Mouse (Mus musculus) hindbrain, postnatal 0 days (tissue): ENCODE results near the gene Ccdc62. TPM values are rescaled to one million over a fixed set of nuclear protein-coding genes. Genes with fewer than 3 reads are reported as not detected.

Experiments
- ATAC-seq: fragments of 200-750 bp; cut with Nextera tagmentation; 2 replicates; pipeline ENCODE4 v1.8.0; 2017; ENCODE audit warnings: mild to moderate bottlenecking, moderate TSS enrichment, moderate library complexity
- DNase-seq: peaks from one replicate; pipeline ENCODE4 v3.0.0-alpha.2; 2015; ENCODE audit warnings: low spot score
- H3K27ac ChIP-seq: fragments of 300-500 bp; sonication (generic); 2 replicates; pipeline ENCODE4 v1.5.1; 2014; ENCODE audit warnings: mild to moderate bottlenecking
- H3K27me3 ChIP-seq: fragments of 300-500 bp; sonication (generic); 2 replicates; pipeline ENCODE4 v1.6.1; 2014; ENCODE audit warnings: low read length, mixed read lengths; ENCODE audit not compliant: insufficient read depth
- H3K36me3 ChIP-seq: fragments of 300-500 bp; sonication (generic); 2 replicates; pipeline ENCODE4 v1.6.1; 2014; ENCODE audit warnings: low read length, mixed read lengths; ENCODE audit not compliant: insufficient read depth
- H3K4me1 ChIP-seq: fragments of 300-500 bp; sonication (generic); 2 replicates; pipeline ENCODE4 v1.6.1; 2014; ENCODE audit warnings: antibody characterized with exemption, low read length, mixed read lengths; ENCODE audit not compliant: insufficient read depth
- H3K4me2 ChIP-seq: fragments of 300-500 bp; sonication (generic); 2 replicates; pipeline ENCODE4 v1.6.1; 2014; ENCODE audit warnings: low read depth, mild to moderate bottlenecking, low read length, moderate library complexity, mixed read lengths
- H3K4me3 ChIP-seq: fragments of 300-500 bp; sonication (generic); 2 replicates; pipeline ENCODE4 v1.5.1; 2014; ENCODE audit warnings: low read length
- H3K9ac ChIP-seq: fragments of 300-500 bp; sonication (generic); replicated peaks from 2 replicates; pipeline ENCODE4 v1.6.1; 2014; ENCODE audit warnings: mild to moderate bottlenecking, low read length, moderate library complexity, mixed read lengths
- H3K9me3 ChIP-seq: fragments of 300-500 bp; sonication (generic); 2 replicates; pipeline ENCODE4 v1.6.1; 2016; ENCODE audit warnings: low read length, mixed read lengths
- CTCF ChIP-seq: IDR thresholded peaks from 2 replicates; pipeline ENCODE4 v1.5.1; 2016; ENCODE audit warnings: antibody characterized with exemption, control low read depth, low read depth
- WGBS: fragments of 180-500 bp; shearing (Covaris S2); extraction: QIAGEN DNeasy Blood & Tissue Kit; methylation state at CpG from one replicate; pipeline ENCODE4 v1.1.7; 2014; 5-methylcytosine and 5-hydroxymethylcytosine counted together
- polyA plus RNA-seq: library from polyadenylated mRNA; unstranded; fragments of >200 nt; fragmentation: Nextera tagmentation; extraction: Ambion mirVana; gene quantifications from 2 replicates; pipeline ENCODE4 v1.2.1, GENCODE M21; 2015
- total RNA-seq: library from RNA; depleted of rRNA; stranded (reverse); fragments of >200 nt; gene quantifications from 2 replicates; pipeline ENCODE4 v1.2.3, GENCODE M21; 2014

Gene Ccdc62
- total and polyA plus RNA-seq, 2 experiments from 2014 or later = 1.1 to 5.5 TPM

- H3K27me3 ChIP-seq = no peaks in the 10 kb centered on the region
- no peak for DNase-seq
- no peaks in the 10 kb centered on the region for H3K36me3 ChIP-seq
- no peak overlapping the region for H3K9ac ChIP-seq
- H3K27ac ChIP-seq = no peak overlapping the region
- TF ChIP-seq CTCF = no peak
- no peak for ATAC-seq
- WGBS = 89% methylated on average over 12 of the region's 12 CpGs
- H3K9me3 ChIP-seq = no peaks in the 10 kb centered on the region
- H3K4me3 ChIP-seq = no peak overlapping the region
- H3K4me1 ChIP-seq = no peaks in the 10 kb centered on the region
- H3K4me2 ChIP-seq = no peak overlapping the region
Measured at GRCm38 (mm10) chr5:123933556-123933955, 3.1 kb downstream of the Ccdc62 start.

GRCm38 (mm10) chr5:123933957-123934591, 3.6 kb downstream of the Ccdc62 start:
- no peak overlapping the region for H3K9ac ChIP-seq
- ATAC-seq = no peak
- no peaks in the 10 kb centered on the region for H3K9me3 ChIP-seq
- no peak overlapping the region for H3K4me3 ChIP-seq
- H3K27me3 ChIP-seq = no peaks in the 10 kb centered on the region
- peak; percentile 54 for DNase-seq
- 38% methylated on average over 18 of the region's 18 CpGs for WGBS
- no peak overlapping the region for H3K27ac ChIP-seq
- H3K4me1 ChIP-seq = no peaks in the 10 kb centered on the region
- TF ChIP-seq CTCF = peak; percentile 68
- H3K36me3 ChIP-seq = no peaks in the 10 kb centered on the region
- no peak overlapping the region for H3K4me2 ChIP-seq

GRCm38 (mm10) chr5:123935931-123936330, 5.5 kb downstream of the Ccdc62 start:
- Histone ChIP-seq H3K9me3 (no peaks in the 10 kb centered on the region), H3K4me1 (no peaks in the 10 kb centered on the region), H3K4me2 (no peak overlapping the region), H3K36me3 (no peaks in the 10 kb centered on the region), H3K27me3 (no peaks in the 10 kb centered on the region), H3K4me3 (no peak overlapping the region), H3K9ac (no peak overlapping the region), H3K27ac (no peak overlapping the region)
- no peak for ATAC-seq
- TF ChIP-seq CTCF = no peak
- no peak for DNase-seq
- WGBS = 90% methylated on average over 5 of the region's 5 CpGs

- Histone ChIP-seq H3K4me2 (no peak overlapping the region), H3K36me3 (no peaks in the 10 kb centered on the region), H3K4me1 (no peaks in the 10 kb centered on the region), H3K27me3 (no peaks in the 10 kb centered on the region), H3K9ac (no peak overlapping the region), H3K4me3 (no peak overlapping the region), H3K27ac (no peak overlapping the region), H3K9me3 (no peaks in the 10 kb centered on the region)
- DNase-seq = no peak
- ATAC-seq = no peak
- WGBS = 90% methylated on average over 5 of the region's 5 CpGs
- no peak for TF ChIP-seq CTCF
Measured at GRCm38 (mm10) chr5:123938479-123938878, 8.0 kb downstream of the Ccdc62 start.

- Histone ChIP-seq H3K36me3 (no peaks in the 10 kb centered on the region), H3K27ac (no peak overlapping the region), H3K4me1 (no peaks in the 10 kb centered on the region), H3K9me3 (no peaks in the 10 kb centered on the region), H3K4me3 (no peak overlapping the region), H3K4me2 (no peak overlapping the region), H3K9ac (no peak overlapping the region), H3K27me3 (no peaks in the 10 kb centered on the region)
- 72% methylated on average over 4 of the region's 4 CpGs for WGBS
- TF ChIP-seq CTCF = no peak
- DNase-seq = no peak
- no peak for ATAC-seq
Measured at GRCm38 (mm10) chr5:123946546-123946945, 16.1 kb downstream of the Ccdc62 start.

- H3K9me3 ChIP-seq = no peaks in the 10 kb centered on the region
- no peak overlapping the region for H3K4me3 ChIP-seq
- H3K9ac ChIP-seq = no peak overlapping the region
- H3K27ac ChIP-seq = no peak overlapping the region
- DNase-seq (peak; percentile 90), ATAC-seq (no peak)
- 50% methylated on average over 7 of the region's 7 CpGs for WGBS
- H3K36me3 ChIP-seq = no peaks in the 10 kb centered on the region
- TF ChIP-seq CTCF = peak; percentile 79
- H3K4me1 ChIP-seq = no peaks in the 10 kb centered on the region
- H3K27me3 ChIP-seq = no peaks in the 10 kb centered on the region
- no peak overlapping the region for H3K4me2 ChIP-seq
Measured at GRCm38 (mm10) chr5:123947041-123947761, 16.7 kb downstream of the Ccdc62 start.

- Histone ChIP-seq H3K27me3 (no peaks in the 10 kb centered on the region), H3K27ac (no peak overlapping the region), H3K9ac (no peak overlapping the region), H3K36me3 (no peaks in the 10 kb centered on the region), H3K4me3 (no peak overlapping the region), H3K4me1 (no peaks in the 10 kb centered on the region), H3K9me3 (no peaks in the 10 kb centered on the region), H3K4me2 (no peak overlapping the region)
- WGBS = 46% methylated on average over 5 of the region's 5 CpGs
- no peak for DNase-seq
- ATAC-seq = no peak
- TF ChIP-seq CTCF = no peak
Measured at GRCm38 (mm10) chr5:123952365-123953045, 22.0 kb downstream of the Ccdc62 start.
